Mouse (Mus musculus): Measurements from ENCODE around the gene 1700037H04Rik.

DNA sequence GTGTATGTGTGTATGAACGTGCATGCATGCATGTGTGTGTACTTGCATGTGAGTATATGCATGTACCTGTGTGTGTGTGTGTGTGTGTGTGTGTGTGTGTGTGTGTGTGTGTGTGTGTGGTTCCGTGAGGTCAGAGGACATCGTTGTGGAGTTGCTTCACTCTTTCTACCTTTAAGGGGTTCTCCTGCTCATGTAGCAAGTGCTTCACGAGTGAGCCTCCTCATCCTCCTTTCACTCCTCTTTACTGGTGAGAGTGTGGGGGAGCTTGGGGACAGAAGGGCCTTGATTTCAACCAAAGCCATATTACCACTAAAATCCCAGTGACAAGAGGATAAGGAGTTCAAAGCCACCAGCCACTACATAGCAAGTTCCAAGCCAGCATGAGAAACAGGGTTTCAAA is 62.8 kb downstream of the 1700037H04Rik start:
- TF ChIP-seq CTCF (IDR thresholded peaks at IDR 0.05; ENCODE audit: insufficient read depth, low read depth, low read length), result no peak
- TF ChIP-seq POLR2A (IDR thresholded peaks at IDR 0.05; ENCODE audit: insufficient read depth, low read depth, low read length), result no peak
